Mouse (Mus musculus): ENCODE measurements around the gene Epc2. TPM values are rescaled to one million over a fixed set of nuclear protein-coding genes. Genes with fewer than 3 reads are reported as not detected.

The Epc2 gene
- total and polyA plus RNA-seq, 2 experiments from 2014 or later, result 9.0 to 40.2 TPM

DNA sequence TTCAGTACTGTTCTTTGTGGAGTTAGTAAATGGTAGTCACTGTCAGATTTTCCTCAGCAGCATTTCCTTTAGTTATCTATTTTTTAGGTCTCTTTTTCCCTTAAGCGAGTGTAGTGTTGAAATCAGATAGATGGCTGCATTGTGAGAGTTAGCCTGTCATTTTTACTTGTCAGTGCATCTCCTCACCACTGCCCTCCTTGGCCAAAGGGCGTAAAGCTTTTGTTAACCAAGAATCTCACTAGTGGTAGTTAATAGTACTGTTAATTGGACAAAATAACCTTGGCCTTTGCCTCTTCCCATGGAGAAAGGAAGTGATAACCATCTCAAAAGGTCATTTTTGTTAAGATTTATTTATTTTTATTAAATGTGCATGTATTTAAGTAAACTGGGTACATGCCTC is 6.5 kb downstream of the Epc2 start:
- Histone ChIP-seq H3K27ac (ENCODE audit: low read depth, low read length) (no peak overlapping the region), H3K4me1 (ENCODE audit: insufficient read depth, low read length) (no peaks in the 10 kb centered on the region), H3K4me3 (ENCODE audit: low read depth, low read length) (no peak overlapping the region), H3K27me3 (ENCODE audit: insufficient read depth, low read length) (no peaks in the 10 kb centered on the region), H3K9me3 (ENCODE audit: low read length) (no peaks in the 10 kb centered on the region), H3K9ac (replicated peaks; ENCODE audit: low read length, poor library complexity, severe bottlenecking) (no peak overlapping the region), H3K4me2 (ENCODE audit: low read depth, low read length, poor library complexity, severe bottlenecking) (no peak overlapping the region), H3K36me3 (ENCODE audit: insufficient read depth, low read length) (no peaks in the 10 kb centered on the region)
- ATAC-seq (ENCODE audit: low FRiP score) (no peak), DNase-seq (ENCODE audit: low spot score) (no peak)
- TF ChIP-seq CTCF (IDR thresholded peaks at IDR 0.05), result peak; percentile 36
- 88% methylated on average over 2 of the region's 2 CpGs for WGBS

- no peaks in the 10 kb centered on the region for H3K9me3 ChIP-seq (ENCODE audit: low read length)
- WGBS, result 84% methylated on average over 3 of the region's 3 CpGs
- no peak overlapping the region for H3K4me3 ChIP-seq (ENCODE audit: low read depth, low read length)
- H3K4me2 ChIP-seq (ENCODE audit: low read depth, low read length, poor library complexity, severe bottlenecking), result no peak overlapping the region
- H3K27me3 ChIP-seq (ENCODE audit: insufficient read depth, low read length), result no peaks in the 10 kb centered on the region
- DNase-seq (ENCODE audit: low spot score) (no peak), ATAC-seq (ENCODE audit: low FRiP score) (no peak)
- no peak overlapping the region for H3K27ac ChIP-seq (ENCODE audit: low read depth, low read length)
- H3K4me1 ChIP-seq (ENCODE audit: insufficient read depth, low read length), result no peaks in the 10 kb centered on the region
- no peaks in the 10 kb centered on the region for H3K36me3 ChIP-seq (ENCODE audit: insufficient read depth, low read length)
- no peak for TF ChIP-seq CTCF (IDR thresholded peaks at IDR 0.05)
- no peak overlapping the region for H3K9ac ChIP-seq (replicated peaks; ENCODE audit: low read length, poor library complexity, severe bottlenecking)
Measured at GRCm38 (mm10) chr2:49465672-49466222, 14.5 kb downstream of the Epc2 start.

DNA sequence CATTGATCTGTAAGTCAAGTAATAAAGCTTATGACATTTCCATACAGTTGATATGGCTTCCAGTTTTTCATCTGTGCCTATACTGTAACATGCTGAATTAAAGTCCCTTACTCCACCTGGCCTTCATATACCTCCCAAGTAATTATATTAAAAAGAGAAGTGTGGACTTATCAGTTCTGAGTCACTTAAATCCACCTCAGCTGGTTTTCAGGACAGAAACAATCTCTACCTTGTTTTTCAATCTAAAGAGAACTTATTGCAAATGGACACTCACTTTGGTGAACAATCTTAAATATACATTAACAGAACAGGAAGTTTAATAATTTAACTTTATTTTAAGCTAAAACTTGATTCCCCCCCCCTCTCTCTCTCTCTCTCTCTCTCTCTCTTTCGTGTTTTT is 15.8 kb downstream of the Epc2 start:
- WGBS, result 94% methylated on average over 1 of the region's 1 CpGs

DNA sequence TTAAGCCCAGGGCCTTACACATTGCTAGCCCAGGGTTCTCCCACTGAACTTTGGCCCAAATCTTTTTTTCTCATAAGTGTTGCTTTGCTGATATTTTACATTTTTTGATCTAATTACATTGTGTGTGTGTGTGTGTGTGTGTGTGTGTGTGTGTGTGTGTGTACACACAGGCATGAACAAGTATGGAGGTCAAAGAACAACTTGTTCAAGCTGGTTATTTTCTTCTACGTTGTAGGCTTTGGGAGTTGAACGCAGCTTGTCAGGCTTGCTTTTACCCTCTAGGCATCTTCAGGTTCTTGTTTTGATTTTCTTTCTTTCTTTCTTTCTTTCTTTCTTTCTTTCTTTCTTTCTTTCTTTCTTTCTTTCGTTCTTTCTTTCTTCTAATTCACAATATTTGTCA is 19.9 kb downstream of the Epc2 start:
- Histone ChIP-seq H3K4me3 (ENCODE audit: low read depth, low read length) (no peak overlapping the region), H3K4me2 (ENCODE audit: low read depth, low read length, poor library complexity, severe bottlenecking) (no peak overlapping the region), H3K9me3 (ENCODE audit: low read length) (no peaks in the 10 kb centered on the region), H3K27me3 (ENCODE audit: insufficient read depth, low read length) (no peaks in the 10 kb centered on the region), H3K27ac (ENCODE audit: low read depth, low read length) (no peak overlapping the region), H3K4me1 (ENCODE audit: insufficient read depth, low read length) (no peaks in the 10 kb centered on the region), H3K36me3 (ENCODE audit: insufficient read depth, low read length) (no peaks in the 10 kb centered on the region), H3K9ac (replicated peaks; ENCODE audit: low read length, poor library complexity, severe bottlenecking) (no peak overlapping the region)
- WGBS, result 83% methylated on average over 3 of the region's 3 CpGs
- TF ChIP-seq CTCF (IDR thresholded peaks at IDR 0.05), result no peak
- no peak for ATAC-seq (ENCODE audit: low FRiP score)
- no peak for DNase-seq (ENCODE audit: low spot score)

More for the DNA sequence above, 15.8 kb downstream of the Epc2 start:
- ATAC-seq (ENCODE audit: low FRiP score) (no peak), DNase-seq (ENCODE audit: low spot score) (no peak)
- Histone ChIP-seq H3K4me3 (ENCODE audit: low read depth, low read length) (no peak overlapping the region), H3K4me1 (ENCODE audit: insufficient read depth, low read length) (no peaks in the 10 kb centered on the region), H3K27ac (ENCODE audit: low read depth, low read length) (no peak overlapping the region), H3K27me3 (ENCODE audit: insufficient read depth, low read length) (no peaks in the 10 kb centered on the region), H3K4me2 (ENCODE audit: low read depth, low read length, poor library complexity, severe bottlenecking) (no peak overlapping the region), H3K9ac (replicated peaks; ENCODE audit: low read length, poor library complexity, severe bottlenecking) (no peak overlapping the region), H3K9me3 (ENCODE audit: low read length) (no peaks in the 10 kb centered on the region), H3K36me3 (ENCODE audit: insufficient read depth, low read length) (no peaks in the 10 kb centered on the region)
- no peak for TF ChIP-seq CTCF (IDR thresholded peaks at IDR 0.05)

GRCm38 (mm10) chr2:49471641-49472355 is 20.5 kb downstream of the Epc2 start:
- Histone ChIP-seq H3K4me2 (ENCODE audit: low read depth, low read length, poor library complexity, severe bottlenecking) (no peak overlapping the region), H3K4me3 (ENCODE audit: low read depth, low read length) (no peak overlapping the region), H3K36me3 (ENCODE audit: insufficient read depth, low read length) (no peaks in the 10 kb centered on the region), H3K4me1 (ENCODE audit: insufficient read depth, low read length) (no peaks in the 10 kb centered on the region), H3K9ac (replicated peaks; ENCODE audit: low read length, poor library complexity, severe bottlenecking) (no peak overlapping the region), H3K27me3 (ENCODE audit: insufficient read depth, low read length) (no peaks in the 10 kb centered on the region), H3K9me3 (ENCODE audit: low read length) (no peaks in the 10 kb centered on the region), H3K27ac (ENCODE audit: low read depth, low read length) (no peak overlapping the region)
- DNase-seq (ENCODE audit: low spot score) (no peak), ATAC-seq (ENCODE audit: low FRiP score) (no peak)
- no peak for TF ChIP-seq CTCF (IDR thresholded peaks at IDR 0.05)
- 86% methylated on average over 5 of the region's 5 CpGs for whole genome bisulfite sequencing

DNA sequence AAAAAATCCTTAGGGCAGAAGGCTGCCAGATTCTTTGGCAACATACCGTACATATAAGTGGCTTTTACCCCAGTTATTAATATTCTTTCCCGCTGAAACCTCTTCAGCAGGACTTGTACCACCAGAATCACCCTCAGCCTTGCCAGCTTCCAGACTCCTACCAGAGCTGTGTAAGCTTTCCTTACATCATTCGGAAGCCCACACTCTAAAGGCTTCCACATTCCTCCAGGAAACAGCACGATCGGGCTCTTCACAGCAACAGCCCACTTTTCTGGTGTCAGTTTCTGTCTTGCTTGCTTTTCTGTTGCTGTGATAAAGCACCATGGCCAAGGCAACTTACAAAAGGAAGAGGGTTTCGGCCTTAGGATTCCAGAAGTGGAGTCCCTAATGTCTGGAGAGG is 21.2 kb downstream of the Epc2 start:
- H3K27me3 ChIP-seq (ENCODE audit: insufficient read depth, low read length), result no peaks in the 10 kb centered on the region
- no peak for TF ChIP-seq CTCF (IDR thresholded peaks at IDR 0.05)
- no peak overlapping the region for H3K27ac ChIP-seq (ENCODE audit: low read depth, low read length)
- no peak overlapping the region for H3K4me2 ChIP-seq (ENCODE audit: low read depth, low read length, poor library complexity, severe bottlenecking)
- no peaks in the 10 kb centered on the region for H3K9me3 ChIP-seq (ENCODE audit: low read length)
- ATAC-seq (ENCODE audit: low FRiP score) (no peak), DNase-seq (ENCODE audit: low spot score) (no peak)
- H3K9ac ChIP-seq (replicated peaks; ENCODE audit: low read length, poor library complexity, severe bottlenecking), result no peak overlapping the region
- no peak overlapping the region for H3K4me3 ChIP-seq (ENCODE audit: low read depth, low read length)
- H3K4me1 ChIP-seq (ENCODE audit: insufficient read depth, low read length), result no peaks in the 10 kb centered on the region
- 93% methylated on average over 6 of the region's 6 CpGs for WGBS
- H3K36me3 ChIP-seq (ENCODE audit: insufficient read depth, low read length), result no peaks in the 10 kb centered on the region
